Mouse (Mus musculus) heart, embryonic 12.5 days (tissue): Measurements from ENCODE around the gene Ets1. TPM values are rescaled to one million over a fixed set of nuclear protein-coding genes. Genes with fewer than 3 reads are reported as not detected.

Source experiments
- ATAC-seq: fragments of 200-750 bp; cut with Nextera tagmentation; 2 replicates; pipeline ENCODE4 v1.8.0; 2017; ENCODE audit warnings: moderate TSS enrichment, moderate library complexity; ENCODE audit not compliant: insufficient number of reproducible peaks, low FRiP score
- H3K27ac ChIP-seq: fragments of 300-500 bp; sonication (generic); 2 replicates; pipeline ENCODE4 v1.5.1; 2016; ENCODE audit warnings: mild to moderate bottlenecking, moderate library complexity; ENCODE audit not compliant: poor library complexity, severe bottlenecking
- H3K27me3 ChIP-seq: fragments of 300-500 bp; sonication (generic); replicated peaks from 2 replicates; pipeline ENCODE4 v1.6.1; 2016; ENCODE audit warnings: mild to moderate bottlenecking, moderate library complexity
- H3K36me3 ChIP-seq: fragments of 300-500 bp; sonication (generic); 2 replicates; pipeline ENCODE4 v1.6.1; 2016; ENCODE audit warnings: mild to moderate bottlenecking, moderate library complexity
- H3K4me1 ChIP-seq: fragments of 300-500 bp; sonication (generic); replicated peaks from 2 replicates; pipeline ENCODE4 v1.6.1; 2016; ENCODE audit warnings: mild to moderate bottlenecking
- H3K4me2 ChIP-seq: fragments of 300-500 bp; sonication (generic); 2 replicates; pipeline ENCODE4 v1.6.1; 2016; ENCODE audit warnings: mild to moderate bottlenecking, moderate library complexity
- H3K4me3 ChIP-seq: fragments of 300-500 bp; sonication (generic); 2 replicates; pipeline ENCODE4 v1.5.1; 2016; ENCODE audit warnings: mild to moderate bottlenecking
- H3K9ac ChIP-seq: fragments of 300-500 bp; sonication (generic); 2 replicates; pipeline ENCODE4 v1.6.1; 2016; ENCODE audit warnings: mild to moderate bottlenecking, moderate library complexity
- H3K9me3 ChIP-seq: fragments of 300-500 bp; sonication (generic); replicated peaks from 2 replicates; pipeline ENCODE4 v1.6.1; 2016; ENCODE audit warnings: mild to moderate bottlenecking, moderate library complexity
- WGBS: fragments of 180-500 bp; shearing (Covaris S2); methylation state at CpG from one replicate; pipeline ENCODE4 v1.1.7; 2016; 5-methylcytosine and 5-hydroxymethylcytosine counted together
- polyA plus RNA-seq: library from polyadenylated mRNA; unstranded; fragments of >200 nt; fragmentation: Nextera tagmentation; extraction: Ambion mirVana; gene quantifications from 2 replicates; pipeline ENCODE4 v1.2.1, GENCODE M21; 2016

Gene Ets1
- polyA plus RNA-seq, 1 experiment from 2014 or later = 65.6 TPM

DNA sequence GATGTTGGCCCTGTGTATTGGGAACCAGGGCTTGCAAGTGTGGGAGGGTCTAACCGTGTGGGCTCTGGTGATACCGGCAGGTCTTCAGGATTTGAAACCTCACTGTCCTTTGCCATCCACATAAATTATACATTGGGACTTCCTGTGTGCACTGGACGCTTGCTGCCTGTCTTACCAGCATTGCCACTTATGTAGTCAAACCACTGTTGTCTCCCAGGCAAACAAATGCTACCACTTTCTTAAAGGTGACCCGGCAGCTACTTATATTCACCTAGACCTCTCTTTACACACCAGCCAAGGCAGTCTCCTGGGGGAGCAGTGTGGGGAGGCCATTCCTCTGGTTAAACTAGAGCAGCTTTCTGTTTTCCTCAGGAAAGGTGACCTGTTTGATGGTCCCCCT is 89.9 kb downstream of the Ets1 start:
- Histone ChIP-seq H3K4me1 (peaks cover 18% of the 10 kb centered on the region), H3K4me3 (no peak overlapping the region), H3K36me3 (peaks cover 29% of the 10 kb centered on the region), H3K9me3 (no peaks in the 10 kb centered on the region), H3K27ac (no peak overlapping the region), H3K4me2 (no peak overlapping the region), H3K27me3 (no peaks in the 10 kb centered on the region), H3K9ac (no peak overlapping the region)
- ATAC-seq = no peak
- 90% methylated on average over 4 of the region's 4 CpGs for WGBS

- Histone ChIP-seq H3K4me2 (no peak overlapping the region), H3K9ac (no peak overlapping the region), H3K36me3 (peaks cover 36% of the 10 kb centered on the region), H3K9me3 (no peaks in the 10 kb centered on the region), H3K4me1 (peaks cover 17% of the 10 kb centered on the region), H3K27me3 (no peaks in the 10 kb centered on the region), H3K4me3 (no peak overlapping the region), H3K27ac (no peak overlapping the region)
- 82% methylated on average over 4 of the region's 4 CpGs for WGBS
- ATAC-seq = no peak
Observed at GRCm38 (mm10) chr9:32726595-32726994, 90.6 kb downstream of the Ets1 start.

GRCm38 (mm10) chr9:32727058-32727457 is 91.0 kb downstream of the Ets1 start:
- H3K4me1 ChIP-seq = peaks cover 20% of the 10 kb centered on the region
- H3K4me2 ChIP-seq = no peak overlapping the region
- H3K4me3 ChIP-seq = no peak overlapping the region
- no peak overlapping the region for H3K9ac ChIP-seq
- no peaks in the 10 kb centered on the region for H3K9me3 ChIP-seq
- H3K27ac ChIP-seq = no peak overlapping the region
- 91% methylated on average over 2 of the region's 2 CpGs for WGBS
- ATAC-seq = no peak
- H3K27me3 ChIP-seq = no peaks in the 10 kb centered on the region
- H3K36me3 ChIP-seq = peaks cover 39% of the 10 kb centered on the region

DNA sequence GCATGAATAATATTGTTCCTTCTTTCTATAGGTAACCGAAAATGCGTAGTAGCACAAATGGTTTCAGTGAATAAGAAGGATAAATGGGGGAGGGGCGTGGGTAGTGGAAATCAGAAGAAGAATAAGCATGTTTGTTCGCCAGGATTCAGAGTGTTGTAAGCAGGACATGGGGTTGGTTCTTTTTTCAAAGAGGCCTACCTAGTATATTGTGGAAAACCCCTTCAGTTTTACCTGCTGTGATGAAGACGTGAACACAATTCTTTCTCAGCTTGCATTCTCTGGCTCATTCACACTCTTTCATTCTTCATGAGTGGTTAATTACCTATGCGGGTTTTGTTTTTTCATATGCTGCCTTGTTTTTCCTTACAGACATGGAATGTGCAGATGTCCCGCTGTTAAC is 92.3 kb downstream of the Ets1 start:
- Histone ChIP-seq H3K27me3 (no peaks in the 10 kb centered on the region), H3K4me1 (peaks cover 17% of the 10 kb centered on the region), H3K36me3 (peaks cover 50% of the 10 kb centered on the region), H3K27ac (no peak overlapping the region), H3K4me3 (no peak overlapping the region), H3K9me3 (no peaks in the 10 kb centered on the region), H3K9ac (no peak overlapping the region), H3K4me2 (no peak overlapping the region)
- ATAC-seq = no peak
- WGBS = 82% methylated on average over 7 of the region's 7 CpGs

GRCm38 (mm10) chr9:32728806-32729205 is 92.8 kb downstream of the Ets1 start:
- peaks cover 17% of the 10 kb centered on the region for H3K4me1 ChIP-seq
- H3K4me2 ChIP-seq = no peak overlapping the region
- whole genome bisulfite sequencing = 74% methylated on average over 4 of the region's 4 CpGs

DNA sequence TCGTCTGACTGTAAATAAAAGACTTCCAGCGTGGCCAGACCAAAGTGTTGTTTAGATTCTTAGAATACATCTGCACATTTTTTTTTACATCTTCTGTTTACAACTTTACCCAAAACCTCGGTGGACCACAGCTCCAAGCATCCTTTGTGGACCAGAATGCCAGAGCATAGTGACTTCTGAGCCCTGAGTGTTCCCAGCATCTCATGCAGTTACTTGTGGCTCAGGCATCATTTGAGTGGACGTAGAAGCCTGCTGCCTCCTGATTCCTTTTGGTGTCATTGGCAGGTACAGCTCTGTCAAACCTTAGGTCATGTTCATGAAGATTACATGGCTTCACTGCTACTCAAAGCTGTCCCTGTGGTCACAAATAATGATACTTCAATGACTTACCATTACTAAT is 93.2 kb downstream of the Ets1 start:
- ATAC-seq = no peak
- Histone ChIP-seq H3K9me3 (no peaks in the 10 kb centered on the region), H3K4me2 (no peak overlapping the region), H3K4me3 (no peak overlapping the region), H3K4me1 (peaks cover 16% of the 10 kb centered on the region), H3K36me3 (peaks cover 57% of the 10 kb centered on the region), H3K9ac (no peak overlapping the region), H3K27me3 (no peaks in the 10 kb centered on the region), H3K27ac (no peak overlapping the region)
- WGBS = 76% methylated on average over 4 of the region's 4 CpGs

More at GRCm38 (mm10) chr9:32728806-32729205, 92.8 kb downstream of the Ets1 start:
- H3K9me3 ChIP-seq = no peaks in the 10 kb centered on the region
- H3K36me3 ChIP-seq = peaks cover 55% of the 10 kb centered on the region
- H3K9ac ChIP-seq = no peak overlapping the region
- no peaks in the 10 kb centered on the region for H3K27me3 ChIP-seq
- no peak for ATAC-seq
- H3K27ac ChIP-seq = no peak overlapping the region
- no peak overlapping the region for H3K4me3 ChIP-seq

- ATAC-seq = no peak
- H3K27me3 ChIP-seq = no peaks in the 10 kb centered on the region
- no peak overlapping the region for H3K27ac ChIP-seq
- peaks cover 63% of the 10 kb centered on the region for H3K36me3 ChIP-seq
- no peak overlapping the region for H3K4me3 ChIP-seq
- peaks cover 12% of the 10 kb centered on the region; the same call in 1 of the 2 replicates for H3K4me1 ChIP-seq
- no peak overlapping the region for H3K9ac ChIP-seq
- WGBS = 77% methylated on average over 9 of the region's 9 CpGs
- no peaks in the 10 kb centered on the region for H3K9me3 ChIP-seq
- H3K4me2 ChIP-seq = no peak overlapping the region
Observed at GRCm38 (mm10) chr9:32730001-32730655, 94.1 kb downstream of the Ets1 start.

- no peak for ATAC-seq
- peaks cover 67% of the 10 kb centered on the region for H3K36me3 ChIP-seq
- no peak overlapping the region for H3K4me2 ChIP-seq
- H3K9me3 ChIP-seq = no peaks in the 10 kb centered on the region
- H3K4me1 ChIP-seq = peaks cover 12% of the 10 kb centered on the region; the same call in 1 of the 2 replicates
- 86% methylated on average over 13 of the region's 13 CpGs for whole genome bisulfite sequencing
- no peak overlapping the region for H3K4me3 ChIP-seq
- no peaks in the 10 kb centered on the region for H3K27me3 ChIP-seq
- H3K9ac ChIP-seq = no peak overlapping the region
- H3K27ac ChIP-seq = no peak overlapping the region
Observed at GRCm38 (mm10) chr9:32730656-32731590, 94.9 kb downstream of the Ets1 start.

DNA sequence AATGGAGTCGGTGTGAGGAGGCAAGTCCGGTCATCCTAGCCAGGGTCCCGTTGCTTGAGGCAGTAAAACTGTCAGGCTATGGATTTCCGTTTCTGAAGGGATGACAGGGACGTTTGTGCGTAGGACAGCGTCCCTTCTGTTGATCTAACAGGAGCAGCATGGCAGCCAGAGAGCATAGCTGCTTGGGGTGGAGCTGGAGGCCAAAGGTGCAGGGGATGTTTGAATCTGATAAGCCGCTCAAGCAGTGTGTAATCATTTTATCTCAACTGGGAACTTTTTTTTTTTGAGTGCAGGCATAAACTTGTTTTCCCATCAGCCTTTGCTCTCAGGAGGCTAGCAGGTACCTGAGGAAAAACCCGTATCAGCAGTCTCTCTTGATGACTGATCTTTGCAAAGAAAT is 95.8 kb downstream of the Ets1 start:
- ATAC-seq = no peak
- Histone ChIP-seq H3K4me2 (no peak overlapping the region), H3K9ac (no peak overlapping the region), H3K36me3 (peaks cover 74% of the 10 kb centered on the region), H3K27me3 (no peaks in the 10 kb centered on the region), H3K27ac (no peak overlapping the region), H3K4me3 (no peak overlapping the region), H3K9me3 (no peaks in the 10 kb centered on the region), H3K4me1 (peaks cover 12% of the 10 kb centered on the region; the same call in 1 of the 2 replicates)
- WGBS = 58% methylated on average over 9 of the region's 9 CpGs

GRCm38 (mm10) chr9:32735071-32735470 is 99.0 kb downstream of the Ets1 start:
- H3K36me3 ChIP-seq = peaks cover 78% of the 10 kb centered on the region
- peaks cover 15% of the 10 kb centered on the region; the same call in 1 of the 2 replicates for H3K4me1 ChIP-seq

GRCm38 (mm10) chr9:32736051-32736450 is 100.0 kb downstream of the Ets1 start:
- no peak overlapping the region for H3K4me2 ChIP-seq
- H3K9me3 ChIP-seq = no peaks in the 10 kb centered on the region
- H3K27ac ChIP-seq = no peak overlapping the region
- no peaks in the 10 kb centered on the region for H3K27me3 ChIP-seq
- no peak for ATAC-seq
- no peak overlapping the region for H3K9ac ChIP-seq
- 71% methylated on average over 9 of the region's 9 CpGs for WGBS
- peaks cover 9% of the 10 kb centered on the region; the same call in 1 of the 2 replicates for H3K4me1 ChIP-seq
- no peak overlapping the region for H3K4me3 ChIP-seq
- H3K36me3 ChIP-seq = peaks cover 82% of the 10 kb centered on the region

More at GRCm38 (mm10) chr9:32735071-32735470, 99.0 kb downstream of the Ets1 start:
- WGBS = 85% methylated on average over 7 of the region's 7 CpGs
- ATAC-seq = no peak
- Histone ChIP-seq H3K4me2 (no peak overlapping the region), H3K9ac (no peak overlapping the region), H3K4me3 (no peak overlapping the region), H3K27ac (no peak overlapping the region), H3K27me3 (no peaks in the 10 kb centered on the region), H3K9me3 (no peaks in the 10 kb centered on the region)
